Mouse (Mus musculus) cerebellum, postnatal 14 days (tissue): ENCODE results near the gene Ddx25.

Experiments
- DNase-seq, 2 experiments: peaks; one replicate each; pipeline ENCODE4 v3.0.0; 2021; ENCODE audit warnings: mixed read lengths in 2 of 2

The Ddx25 gene

GRCm38 (mm10) chr9:35491109-35491866 lies 67.0 kb downstream of the Ddx25 start:
- DNase-seq: no peak

DNA sequence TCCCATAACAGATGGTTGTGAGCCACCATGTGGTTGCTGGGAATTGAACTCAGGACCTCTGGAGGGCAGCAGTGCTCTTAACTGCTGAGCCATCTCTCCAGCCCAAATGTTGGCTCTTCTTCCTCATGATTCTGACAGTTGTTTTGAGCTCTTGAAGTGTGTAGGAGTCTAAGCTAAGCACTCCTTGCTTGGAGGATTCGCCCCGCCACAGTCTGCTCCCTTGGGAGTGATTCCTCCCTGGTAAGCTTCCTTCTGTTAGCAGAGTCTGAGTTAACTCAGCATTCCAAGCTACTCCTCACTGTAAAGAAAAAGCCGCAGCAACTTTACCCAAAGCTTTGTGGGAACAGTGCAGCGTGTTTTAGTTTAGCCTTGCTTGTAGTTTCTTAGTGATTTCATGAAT lies 69.8 kb downstream of the Ddx25 start:
- DNase-seq: no peak
